Mouse (Mus musculus) liver, adult (tissue): ENCODE results near the gene Lgals2.

Experiments
- GATA4 ChIP-seq: IDR thresholded peaks from 2 replicates; pipeline ENCODE4 v1.6.1; 2014; ENCODE audit warnings: mild to moderate bottlenecking, low read length; ENCODE audit not compliant: insufficient replicate concordance

Lgals2 gene

GRCm38 (mm10) chr15:78877810-78878390 is 22.6 kb upstream of the Lgals2 start:
- no peak for TF ChIP-seq GATA4

GRCm38 (mm10) chr15:78876991-78877809 is 21.9 kb upstream of the Lgals2 start, which contains the start of gene Gga1:
Gene Gga1 (plus strand): TSS chr15:78877190.
- TF ChIP-seq GATA4: no peak

GRCm38 (mm10) chr15:78876258-78876696 is 20.9 kb upstream of the Lgals2 start:
- peak; percentile 22; the same call in 1 of the 2 replicates for TF ChIP-seq GATA4

GRCm38 (mm10) chr15:78875537-78875936 is 20.2 kb upstream of the Lgals2 start:
- no peak for TF ChIP-seq GATA4

GRCm38 (mm10) chr15:78874989-78875388 is 19.7 kb upstream of the Lgals2 start:
- no peak for TF ChIP-seq GATA4

GRCm38 (mm10) chr15:78873803-78874435 is 18.6 kb upstream of the Lgals2 start:
- no peak for TF ChIP-seq GATA4

GRCm38 (mm10) chr15:78872021-78872608 is 16.8 kb upstream of the Lgals2 start:
- TF ChIP-seq GATA4: no peak

GRCm38 (mm10) chr15:78869775-78870174 is 14.4 kb upstream of the Lgals2 start:
- TF ChIP-seq GATA4: no peak

GRCm38 (mm10) chr15:78868826-78869233 is 13.5 kb upstream of the Lgals2 start:
- no peak for TF ChIP-seq GATA4

- TF ChIP-seq GATA4: no peak
Measured at GRCm38 (mm10) chr15:78868398-78868797, 13.1 kb upstream of the Lgals2 start.

GRCm38 (mm10) chr15:78863852-78864253 is 8.5 kb upstream of the Lgals2 start:
- no peak for TF ChIP-seq GATA4

GRCm38 (mm10) chr15:78863154-78863553 is 7.8 kb upstream of the Lgals2 start:
- TF ChIP-seq GATA4: no peak

- TF ChIP-seq GATA4: no peak
Measured at GRCm38 (mm10) chr15:78862280-78862679, 7.0 kb upstream of the Lgals2 start.

- TF ChIP-seq GATA4: no peak
Measured at GRCm38 (mm10) chr15:78859714-78860113, 4.4 kb upstream of the Lgals2 start.

- no peak for TF ChIP-seq GATA4
Measured at GRCm38 (mm10) chr15:78859311-78859710, 4.0 kb upstream of the Lgals2 start.

- TF ChIP-seq GATA4: no peak
Measured at GRCm38 (mm10) chr15:78857009-78857408, 1.7 kb upstream of the Lgals2 start.

- TF ChIP-seq GATA4: peak; percentile 52; the same call in 1 of the 2 replicates
Measured at GRCm38 (mm10) chr15:78851505-78852153, 3.7 kb downstream of the Lgals2 start.
